In the genomic region with DNA sequence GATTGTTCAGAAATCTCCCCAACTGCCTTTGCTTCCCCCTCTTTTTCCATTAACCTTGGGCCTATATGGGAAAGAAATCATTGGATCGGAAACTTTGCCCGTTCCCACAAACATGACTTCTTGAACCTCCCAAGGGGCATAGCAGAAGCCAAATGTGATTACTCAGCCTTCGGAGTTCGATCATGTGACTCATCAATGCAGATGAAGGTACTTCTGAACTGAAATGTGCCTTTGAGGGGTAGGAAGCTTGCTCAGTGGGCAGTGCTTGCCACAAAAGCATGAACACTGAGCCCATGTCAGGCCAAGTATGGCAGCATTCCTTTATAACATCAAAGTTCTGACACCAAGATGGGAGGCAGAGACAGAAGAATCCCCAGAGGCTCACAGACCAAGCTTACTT, we compare ENCODE assay signal across 18 mouse cellular contexts.
DNase-seq lines count a peak whose midpoint lies in the region; ATAC-seq and TF ChIP-seq lines count a peak whose summit lies in the region.
"Had no signal": no experiment of that assay in that cellular context is flagged by ENCODE, and none has a peak within 500 bp of the region (broad histone marks: within the 10 kb centered on the region; RNA-seq: fewer than 3 reads in every experiment).

No protein-coding gene starts in this region.

- peaks cover 19% of the 10 kb centered on the region; the same call in 1 of the 2 replicates for H3K4me1 ChIP-seq in heart, embryonic 10.5 days
- H3K4me1 ChIP-seq in heart, postnatal 0 days (ENCODE audit: control insufficient read depth, insufficient read depth): no peaks in the 10 kb centered on the region
- H3K4me1 ChIP-seq in forebrain, embryonic 10.5 days: peaks cover 28% of the 10 kb centered on the region

- no peak overlapping the region for H3K4me2 ChIP-seq in heart, postnatal 0 days (ENCODE audit: low read depth, low read length)
- H3K4me2 ChIP-seq: forebrain, embryonic 12.5 days; hindbrain, embryonic 12.5 days; midbrain, embryonic 11.5 days had no signal

- H3K27me3 ChIP-seq in heart, embryonic 10.5 days (ENCODE audit: insufficient read depth, poor library complexity, severe bottlenecking): peaks cover 54% of the 10 kb centered on the region
- H3K27me3 ChIP-seq in heart, postnatal 0 days (ENCODE audit: control insufficient read depth, insufficient read depth, low read length): 0 out of 2 replicates have a peak, but pooled peaks cover 4% of the 10 kb centered on the region
- no peaks in the 10 kb centered on the region for H3K27me3 ChIP-seq in forebrain, embryonic 10.5 days (ENCODE audit: poor library complexity, severe bottlenecking)
- H3K27me3 ChIP-seq: forebrain, embryonic 12.5 days; hindbrain, embryonic 12.5 days had no signal

- no peak overlapping the region for H3K9ac ChIP-seq in heart, postnatal 0 days (replicated peaks; ENCODE audit: low read depth, low read length)
- H3K9ac ChIP-seq: forebrain, embryonic 12.5 days; hindbrain, embryonic 12.5 days had no signal

- H3K36me3 ChIP-seq in heart, embryonic 10.5 days: no peaks in the 10 kb centered on the region
- H3K36me3 ChIP-seq in heart, postnatal 0 days (replicated peaks; ENCODE audit: control insufficient read depth, insufficient read depth, low read length): no peaks in the 10 kb centered on the region
- H3K36me3 ChIP-seq in forebrain, embryonic 10.5 days (replicated peaks): no peaks in the 10 kb centered on the region
- H3K36me3 ChIP-seq: forebrain, embryonic 12.5 days; hindbrain, embryonic 12.5 days had no signal

- no peak for TF ChIP-seq EP300 in heart, postnatal 0 days (IDR thresholded peaks at IDR 0.05; ENCODE audit: low read depth)

- no peak overlapping the region for H3K27ac ChIP-seq in heart, embryonic 10.5 days
- peak overlapping the region; percentile 44; the same call in 1 of the 2 replicates for H3K27ac ChIP-seq in heart, postnatal 0 days (ENCODE audit: low read depth)
- no peak overlapping the region for H3K27ac ChIP-seq in forebrain, embryonic 10.5 days
- H3K27ac ChIP-seq: forebrain, embryonic 12.5 days; hindbrain, embryonic 12.5 days had no signal

- no peaks in the 10 kb centered on the region for H3K9me3 ChIP-seq in heart, embryonic 10.5 days
- H3K9me3 ChIP-seq in heart, postnatal 0 days (replicated peaks; ENCODE audit: control insufficient read depth, low read length): no peaks in the 10 kb centered on the region
- H3K9me3 ChIP-seq in forebrain, embryonic 10.5 days: no peaks in the 10 kb centered on the region
- H3K9me3 ChIP-seq: forebrain, embryonic 12.5 days; hindbrain, embryonic 12.5 days had no signal

- WGBS in heart, embryonic 10.5 days: 76% methylated on average over 4 of the region's 4 CpGs
- 62% methylated on average over 4 of the region's 4 CpGs for WGBS in heart, postnatal 0 days
- WGBS in forebrain, embryonic 10.5 days: 89% methylated on average over 4 of the region's 4 CpGs

- peak; percentile 33 for DNase-seq in adrenal gland, postnatal 10 days
- DNase-seq in adrenal gland, postnatal 25 days: no peak
- DNase-seq in heart, adult 8-10 months (ENCODE audit: low spot score): peak; percentile 72
- no peak for DNase-seq in heart, embryonic 10.5 days (ENCODE audit: low spot score)
- peak; percentile 82 for DNase-seq in adipocyte (ENCODE audit: low spot score)
- peak; percentile 7 for DNase-seq in heart, postnatal 0 days (ENCODE audit: low spot score)
- DNase-seq in cerebellum, postnatal 14 days: no peak
- DNase-seq in forebrain, embryonic 10.5 days (ENCODE audit: extremely low spot score, low spot score): no peak
- DNase-seq: cerebellum, postnatal 25 days; layer of hippocampus, postnatal 36 days; lung, adult 18-20 months; lung, postnatal 4 days; retina, postnatal 1 day; thymus, postnatal 25 days had no signal

- no peak overlapping the region for H3K4me3 ChIP-seq in heart, embryonic 10.5 days
- no peak overlapping the region for H3K4me3 ChIP-seq in heart, postnatal 0 days (ENCODE audit: low read depth, low read length)
- no peak overlapping the region for H3K4me3 ChIP-seq in forebrain, embryonic 10.5 days
- H3K4me3 ChIP-seq: forebrain, embryonic 12.5 days; hindbrain, embryonic 12.5 days had no signal

- no peak for ATAC-seq in heart, postnatal 0 days (ENCODE audit: insufficient read depth, low read depth)
- ATAC-seq: activated CD4-positive, CD25-positive, alpha-beta regulatory T cell, adult 4 months had no signal

- no peak for TF ChIP-seq CTCF in heart, postnatal 0 days (IDR thresholded peaks at IDR 0.05; ENCODE audit: low read depth)

Comparison
In these comparisons a context has a peak if more than half of its experiments do, and no peak if none do; other contexts are left out.
1. DNase-seq: peak in adrenal gland, postnatal 10 days (single experiment), heart, adult 8-10 months (single experiment), adipocyte (single experiment) and heart, postnatal 0 days (single experiment); none in adrenal gland, postnatal 25 days (single experiment), heart, embryonic 10.5 days (single experiment), cerebellum, postnatal 14 days (0 of 2) and forebrain, embryonic 10.5 days (single experiment).